Mouse (Mus musculus) myocyte (in vitro differentiated cells): ENCODE measurements around the gene Fars2. TPM values are rescaled to one million over a fixed set of nuclear protein-coding genes. Genes with fewer than 3 reads are reported as not detected.
A peak's percentile ranks its signal among the peaks of the same experiment; 100 is the strongest.

Experiments used
- H3K27me3 ChIP-seq: one replicate; pipeline ENCODE4 v1.6.1; 2011; ENCODE audit not compliant: control insufficient read depth, insufficient read depth, insufficient read length
- H3K36me3 ChIP-seq: one replicate; pipeline ENCODE4 v1.6.1; 2011; ENCODE audit not compliant: control insufficient read depth, insufficient read depth
- H3K4me2 ChIP-seq: one replicate; pipeline ENCODE4 v1.6.1; 2011; ENCODE audit warnings: low read depth, control low read depth
- H3K4me3 ChIP-seq: one replicate; pipeline ENCODE4 v1.5.1; 2011; ENCODE audit warnings: mild to moderate bottlenecking, control low read depth, moderate library complexity
- H3K79me2 ChIP-seq: one replicate; pipeline ENCODE4 v1.6.1; 2011; ENCODE audit not compliant: control insufficient read depth, insufficient read depth
- H3ac ChIP-seq: one replicate; pipeline ENCODE4 v1.6.1; 2011; ENCODE audit not compliant: control insufficient read depth, insufficient read length
- CEBPB ChIP-seq: IDR thresholded peaks from 2 replicates; pipeline ENCODE4 v1.6.1; 2011; ENCODE audit warnings: mild to moderate bottlenecking, moderate library complexity; ENCODE audit not compliant: poor library complexity, insufficient read depth, severe bottlenecking
- E2F4 ChIP-seq: IDR thresholded peaks from one replicate; pipeline ENCODE4 v1.6.1; 2011; ENCODE audit warnings: mild to moderate bottlenecking, control low read depth, moderate library complexity; ENCODE audit not compliant: insufficient read depth
- MAX ChIP-seq: IDR thresholded peaks from one replicate; pipeline ENCODE4 v1.6.1; 2011; ENCODE audit warnings: low read depth, mild to moderate bottlenecking, control low read depth
- MYOD1 ChIP-seq, 3 experiments: IDR thresholded peaks; one replicate each; pipeline ENCODE4 v1.6.1; 2011; ENCODE audit warnings: control low read depth in 2 of 3, low read depth in 2 of 3, mild to moderate bottlenecking in 2 of 3, moderate library complexity in 1 of 3; ENCODE audit not compliant: insufficient read length in 2 of 3, control insufficient read depth in 1 of 3
- MYOG ChIP-seq, 3 experiments: IDR thresholded peaks; one replicate each; pipeline ENCODE4 v1.6.1; 2011; ENCODE audit warnings: control low read depth in 2 of 3, low read depth in 2 of 3, mild to moderate bottlenecking in 2 of 3; ENCODE audit not compliant: insufficient read length in 2 of 3, control insufficient read depth in 1 of 3, insufficient read depth in 1 of 3
- POLR2A ChIP-seq: IDR thresholded peaks from one replicate; pipeline ENCODE4 v1.6.1; 2011; ENCODE audit warnings: low read depth, mild to moderate bottlenecking, control low read depth, moderate library complexity; ENCODE audit not compliant: insufficient read length
- POLR2AphosphoS2 ChIP-seq: IDR thresholded peaks from one replicate; pipeline ENCODE4 v1.6.1; 2011; ENCODE audit warnings: low read depth, control low read depth; ENCODE audit not compliant: insufficient read length
- REST ChIP-seq: IDR thresholded peaks from one replicate; pipeline ENCODE4 v1.6.1; 2011; ENCODE audit warnings: mild to moderate bottlenecking, control low read depth, moderate library complexity; ENCODE audit not compliant: insufficient read depth, insufficient read length
- SRF ChIP-seq: IDR thresholded peaks from one replicate; pipeline ENCODE4 v1.6.1; 2011; ENCODE audit warnings: low read depth; ENCODE audit not compliant: control insufficient read depth, insufficient read length
- TCF12 ChIP-seq: IDR thresholded peaks from one replicate; pipeline ENCODE4 v1.6.1; 2011; ENCODE audit warnings: mild to moderate bottlenecking, control low read depth; ENCODE audit not compliant: poor library complexity, insufficient read depth, severe bottlenecking
- TCF3 ChIP-seq: IDR thresholded peaks from one replicate; pipeline ENCODE4 v1.6.1; 2011; ENCODE audit warnings: low read depth, control low read depth; ENCODE audit not compliant: insufficient read length
- USF1 ChIP-seq: IDR thresholded peaks from one replicate; pipeline ENCODE4 v1.6.1; 2011; ENCODE audit warnings: low read depth, mild to moderate bottlenecking, control low read depth, moderate library complexity
- polyA plus RNA-seq: library from polyadenylated mRNA; unstranded; fragments of >200 nt; fragmentation: generic; extraction: Trizol; gene quantifications from one replicate; pipeline ENCODE4 v1.2.1, GENCODE M21; 2012; ENCODE audit warnings: missing spikeins

Fars2 gene
- polyA plus RNA-seq, 1 experiment: 53.6 TPM

- no peak for TF ChIP-seq REST
- TF ChIP-seq CEBPB: no peak
- no peak for TF ChIP-seq POLR2AphosphoS2
- no peak for TF ChIP-seq POLR2A
- no peak for TF ChIP-seq E2F4
- no peak for TF ChIP-seq MAX
- no peak for TF ChIP-seq MYOD1 (IDR thresholded peaks at IDR 0.05; ENCODE audit: control insufficient read depth in 1 of 3, insufficient read length in 2 of 3, low read depth in 2 of 3)
- no peak for TF ChIP-seq TCF3
- no peak for TF ChIP-seq MYOG (IDR thresholded peaks at IDR 0.05; ENCODE audit: control insufficient read depth in 1 of 3, insufficient read depth in 1 of 3, insufficient read length in 2 of 3, low read depth in 2 of 3)
- TF ChIP-seq USF1: no peak
- no peak for TF ChIP-seq SRF
- no peak for TF ChIP-seq TCF12
- H3K79me2 ChIP-seq: no peaks in the 10 kb centered on the region
- H3ac ChIP-seq: no peak overlapping the region
- H3K36me3 ChIP-seq: no peaks in the 10 kb centered on the region
- H3K4me2 ChIP-seq: no peak overlapping the region
- no peak overlapping the region for H3K4me3 ChIP-seq
- H3K27me3 ChIP-seq: no peaks in the 10 kb centered on the region
Observed at GRCm38 (mm10) chr13:36683581-36683980, 566.4 kb downstream of the Fars2 start.

GRCm38 (mm10) chr13:36695516-36696201, 578.4 kb downstream of the Fars2 start:
- H3K4me3 ChIP-seq: no peak overlapping the region
- TF ChIP-seq USF1 (no peak), POLR2AphosphoS2 (no peak), SRF (no peak), CEBPB (no peak), MAX (no peak), REST (no peak), MYOG (IDR thresholded peaks at IDR 0.05; ENCODE audit: control insufficient read depth in 1 of 3, insufficient read depth in 1 of 3, insufficient read length in 2 of 3, low read depth in 2 of 3) (no peak), TCF12 (no peak)
- H3ac ChIP-seq: no peak overlapping the region
- peak overlapping the region; percentile 50 for H3K4me2 ChIP-seq
- no peaks in the 10 kb centered on the region for H3K36me3 ChIP-seq
- no peaks in the 10 kb centered on the region for H3K27me3 ChIP-seq
- no peaks in the 10 kb centered on the region for H3K79me2 ChIP-seq

- H3K4me3 ChIP-seq: no peak overlapping the region
- H3K79me2 ChIP-seq: no peaks in the 10 kb centered on the region
- H3K27me3 ChIP-seq: no peaks in the 10 kb centered on the region
- peak overlapping the region; percentile 50 for H3K4me2 ChIP-seq
- no peak overlapping the region for H3ac ChIP-seq
- no peaks in the 10 kb centered on the region for H3K36me3 ChIP-seq
- TF ChIP-seq SRF: no peak
Observed at GRCm38 (mm10) chr13:36696351-36696771, 579.1 kb downstream of the Fars2 start.

- Histone ChIP-seq H3K4me2 (no peak overlapping the region), H3K27me3 (no peaks in the 10 kb centered on the region), H3K36me3 (no peaks in the 10 kb centered on the region), H3ac (no peak overlapping the region), H3K79me2 (no peaks in the 10 kb centered on the region), H3K4me3 (no peak overlapping the region)
- TF ChIP-seq USF1 (no peak), TCF3 (no peak), CEBPB (no peak), POLR2A (no peak), MYOD1 (IDR thresholded peaks at IDR 0.05; ENCODE audit: control insufficient read depth in 1 of 3, insufficient read length in 2 of 3, low read depth in 2 of 3) (no peak), MYOG (IDR thresholded peaks at IDR 0.05; ENCODE audit: control insufficient read depth in 1 of 3, insufficient read depth in 1 of 3, insufficient read length in 2 of 3, low read depth in 2 of 3) (no peak), TCF12 (no peak)
Observed at GRCm38 (mm10) chr13:36707088-36707690, 590.0 kb downstream of the Fars2 start.

GRCm38 (mm10) chr13:36714101-36714500, 596.9 kb downstream of the Fars2 start:
- TF ChIP-seq POLR2AphosphoS2 (no peak), MAX (no peak), E2F4 (no peak), MYOD1 (IDR thresholded peaks at IDR 0.05; ENCODE audit: control insufficient read depth in 1 of 3, insufficient read length in 2 of 3, low read depth in 2 of 3) (no peak), USF1 (no peak), CEBPB (no peak), REST (no peak), TCF12 (no peak), SRF (no peak), TCF3 (no peak), MYOG (IDR thresholded peaks at IDR 0.05; ENCODE audit: control insufficient read depth in 1 of 3, insufficient read depth in 1 of 3, insufficient read length in 2 of 3, low read depth in 2 of 3) (no peak), POLR2A (no peak)
- no peaks in the 10 kb centered on the region for H3K27me3 ChIP-seq
- H3K36me3 ChIP-seq: no peaks in the 10 kb centered on the region
- no peak overlapping the region for H3ac ChIP-seq
- H3K4me3 ChIP-seq: no peak overlapping the region
- H3K4me2 ChIP-seq: no peak overlapping the region
- no peaks in the 10 kb centered on the region for H3K79me2 ChIP-seq
